Mouse (Mus musculus): ENCODE data around the gene Adgra1. TPM values are rescaled to one million over a fixed set of nuclear protein-coding genes. Genes with fewer than 3 reads are reported as not detected.

Gene Adgra1
- polyA plus RNA-seq, 1 experiment from 2014 or later, result 4.4 TPM

DNA sequence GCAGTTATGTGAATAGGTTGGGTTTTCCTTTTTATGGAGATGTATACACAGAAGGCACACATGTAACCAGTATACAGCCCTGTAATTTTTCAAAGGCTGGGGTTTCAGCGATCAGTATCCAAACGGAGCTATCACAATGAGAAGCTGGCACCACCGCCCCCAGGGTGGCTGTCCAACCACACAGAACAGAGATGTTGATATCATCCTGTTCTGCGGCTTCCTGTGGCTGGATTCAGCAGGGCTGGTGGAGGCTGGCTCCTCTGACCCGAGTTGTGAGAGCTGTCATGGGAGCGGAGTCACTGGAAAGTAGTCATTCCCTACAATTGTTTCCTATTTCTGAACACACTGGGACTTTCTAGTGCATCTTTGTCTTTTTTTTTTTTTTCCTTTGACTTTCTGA lies 71.3 kb downstream of the Adgra1 start:
- 30% methylated on average over 6 of the region's 6 CpGs for WGBS
- H3K27me3 ChIP-seq (ENCODE audit: control insufficient read depth, insufficient read depth, low read length), result no peaks in the 10 kb centered on the region
- H3K27ac ChIP-seq (ENCODE audit: low read depth, low read length), result no peak overlapping the region
- H3K36me3 ChIP-seq (ENCODE audit: control insufficient read depth, insufficient read depth, low read length), result no peaks in the 10 kb centered on the region
- no peaks in the 10 kb centered on the region for H3K9me3 ChIP-seq (ENCODE audit: control insufficient read depth, low read length)
- H3K4me2 ChIP-seq (ENCODE audit: low read depth, low read length, severe bottlenecking), result no peak overlapping the region
- no peaks in the 10 kb centered on the region; the same call in 1 of the 2 replicates for H3K4me1 ChIP-seq (replicated peaks; ENCODE audit: control insufficient read depth, insufficient read depth, low read length)
- H3K4me3 ChIP-seq (ENCODE audit: low read depth, low read length), result no peak overlapping the region
- DNase-seq (ENCODE audit: low spot score) (no peak), ATAC-seq (replicated peaks; ENCODE audit: low FRiP score) (no peak)
- H3K9ac ChIP-seq (ENCODE audit: low read length), result no peak overlapping the region

GRCm38 (mm10) chr7:139905661-139906060 lies 71.7 kb downstream of the Adgra1 start:
- peak; percentile 70 for DNase-seq (ENCODE audit: low spot score)
- peak; percentile 33 for ATAC-seq (replicated peaks; ENCODE audit: low FRiP score)
- no peaks in the 10 kb centered on the region; the same call in 1 of the 2 replicates for H3K4me1 ChIP-seq (replicated peaks; ENCODE audit: control insufficient read depth, insufficient read depth, low read length)
- H3K27me3 ChIP-seq (ENCODE audit: control insufficient read depth, insufficient read depth, low read length), result no peaks in the 10 kb centered on the region
- no peak overlapping the region for H3K4me3 ChIP-seq (ENCODE audit: low read depth, low read length)
- no peak overlapping the region for H3K27ac ChIP-seq (ENCODE audit: low read depth, low read length)
- H3K36me3 ChIP-seq (ENCODE audit: control insufficient read depth, insufficient read depth, low read length), result no peaks in the 10 kb centered on the region
- WGBS, result 10% methylated on average over 6 of the region's 6 CpGs
- no peak overlapping the region for H3K4me2 ChIP-seq (ENCODE audit: low read depth, low read length, severe bottlenecking)
- no peaks in the 10 kb centered on the region for H3K9me3 ChIP-seq (ENCODE audit: control insufficient read depth, low read length)
- H3K9ac ChIP-seq (ENCODE audit: low read length), result no peak overlapping the region

DNA sequence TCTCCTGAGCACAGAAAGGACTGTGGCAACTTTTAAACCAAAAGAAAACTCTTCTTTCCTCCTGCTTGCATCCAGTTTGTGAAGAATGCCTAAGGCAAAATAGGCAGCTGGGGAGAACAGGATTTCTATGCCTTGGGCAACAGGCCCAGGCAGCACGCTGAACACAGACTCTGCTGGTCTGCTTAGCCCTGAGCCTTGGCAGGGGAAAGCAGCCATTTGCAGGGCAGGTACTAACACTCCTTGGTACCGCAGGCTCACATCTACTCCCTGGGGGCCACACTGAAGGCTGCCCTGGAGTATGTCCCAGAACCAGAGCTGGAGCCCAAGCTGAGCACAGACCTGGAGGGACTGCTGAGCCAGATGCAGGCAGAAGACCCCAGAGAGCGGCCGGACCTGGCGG lies 74.2 kb downstream of the Adgra1 start:
- H3K9ac ChIP-seq (ENCODE audit: low read length), result no peak overlapping the region; the same call in 1 of the 2 replicates
- H3K27me3 ChIP-seq (ENCODE audit: control insufficient read depth, insufficient read depth, low read length), result peaks cover 3% of the 10 kb centered on the region; the same call in 1 of the 2 replicates

GRCm38 (mm10) chr7:139909469-139909868 lies 75.5 kb downstream of the Adgra1 start:
- H3K27ac ChIP-seq (ENCODE audit: low read depth, low read length), result no peak overlapping the region
- no peak for DNase-seq (ENCODE audit: low spot score)
- 51% methylated on average over 6 of the region's 6 CpGs for WGBS
- H3K4me3 ChIP-seq (ENCODE audit: low read depth, low read length), result no peak overlapping the region
- no peaks in the 10 kb centered on the region for H3K36me3 ChIP-seq (ENCODE audit: control insufficient read depth, insufficient read depth, low read length)
- H3K4me2 ChIP-seq (ENCODE audit: low read depth, low read length, severe bottlenecking), result no peak overlapping the region
- H3K9me3 ChIP-seq (ENCODE audit: control insufficient read depth, low read length), result no peaks in the 10 kb centered on the region
- H3K9ac ChIP-seq (ENCODE audit: low read length), result no peak overlapping the region
- ATAC-seq (replicated peaks; ENCODE audit: low FRiP score), result no peak
- no peaks in the 10 kb centered on the region; the same call in 1 of the 2 replicates for H3K4me1 ChIP-seq (replicated peaks; ENCODE audit: control insufficient read depth, insufficient read depth, low read length)
- H3K27me3 ChIP-seq (ENCODE audit: control insufficient read depth, insufficient read depth, low read length), result peaks cover 13% of the 10 kb centered on the region

More for the DNA sequence above, 74.2 kb downstream of the Adgra1 start:
- Histone ChIP-seq H3K27ac (ENCODE audit: low read depth, low read length) (no peak overlapping the region), H3K36me3 (ENCODE audit: control insufficient read depth, insufficient read depth, low read length) (no peaks in the 10 kb centered on the region), H3K4me3 (ENCODE audit: low read depth, low read length) (no peak overlapping the region), H3K4me2 (ENCODE audit: low read depth, low read length, severe bottlenecking) (no peak overlapping the region), H3K9me3 (ENCODE audit: control insufficient read depth, low read length) (no peaks in the 10 kb centered on the region), H3K4me1 (replicated peaks; ENCODE audit: control insufficient read depth, insufficient read depth, low read length) (no peaks in the 10 kb centered on the region; the same call in 1 of the 2 replicates)
- DNase-seq (ENCODE audit: low spot score) (no peak), ATAC-seq (replicated peaks; ENCODE audit: low FRiP score) (no peak)
- WGBS, result 66% methylated on average over 5 of the region's 5 CpGs

DNA sequence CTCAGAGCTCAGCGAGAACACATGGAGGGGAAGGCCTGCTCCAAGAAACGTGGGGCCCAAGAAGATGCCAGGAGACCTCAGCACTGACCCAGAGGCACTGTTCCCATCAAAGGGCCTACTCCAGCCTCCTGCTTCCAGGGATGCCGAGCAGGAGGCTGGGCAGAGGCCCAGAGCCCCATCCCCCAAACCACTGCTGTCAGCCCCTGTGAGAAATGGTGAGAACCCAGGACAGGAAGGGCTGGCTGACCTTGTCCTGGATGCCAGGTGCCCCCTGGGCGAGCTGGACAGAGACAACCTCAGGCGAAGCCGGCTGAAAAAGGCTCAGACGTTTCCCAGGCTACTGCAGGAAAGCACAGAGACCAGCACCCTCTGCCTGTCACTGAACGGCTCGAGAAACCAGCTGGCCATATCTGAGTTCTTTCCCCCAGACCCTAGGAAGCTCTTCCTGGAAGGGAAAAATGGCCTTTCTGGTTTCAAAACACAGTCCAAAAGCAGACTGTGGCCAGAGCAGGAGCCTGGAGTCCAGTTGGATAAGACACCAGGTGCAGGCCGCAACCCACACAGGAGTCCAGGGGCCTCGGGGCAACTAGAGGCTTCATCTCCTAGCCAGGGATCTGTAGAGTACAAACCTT lies 76.3 kb downstream of the Adgra1 start:
- no peak overlapping the region for H3K4me3 ChIP-seq (ENCODE audit: low read depth, low read length)
- H3K27ac ChIP-seq (ENCODE audit: low read depth, low read length), result no peak overlapping the region
- H3K27me3 ChIP-seq (ENCODE audit: control insufficient read depth, insufficient read depth, low read length), result peaks cover 21% of the 10 kb centered on the region
- H3K9ac ChIP-seq (ENCODE audit: low read length), result no peak overlapping the region
- H3K4me2 ChIP-seq (ENCODE audit: low read depth, low read length, severe bottlenecking), result no peak overlapping the region
- H3K4me1 ChIP-seq (replicated peaks; ENCODE audit: control insufficient read depth, insufficient read depth, low read length), result peaks cover 4% of the 10 kb centered on the region; the same call in 1 of the 2 replicates
- no peak for DNase-seq (ENCODE audit: low spot score)
- no peaks in the 10 kb centered on the region for H3K36me3 ChIP-seq (ENCODE audit: control insufficient read depth, insufficient read depth, low read length)
- no peak for ATAC-seq (replicated peaks; ENCODE audit: low FRiP score)
- H3K9me3 ChIP-seq (ENCODE audit: control insufficient read depth, low read length), result no peaks in the 10 kb centered on the region
- 57% methylated on average over 11 of the region's 11 CpGs for WGBS

- Histone ChIP-seq H3K4me2 (ENCODE audit: low read depth, low read length, severe bottlenecking) (peak overlapping the region; percentile 57), H3K27ac (ENCODE audit: low read depth, low read length) (no peak overlapping the region), H3K4me1 (replicated peaks; ENCODE audit: control insufficient read depth, insufficient read depth, low read length) (peaks cover 4% of the 10 kb centered on the region; the same call in 1 of the 2 replicates), H3K9ac (ENCODE audit: low read length) (no peak overlapping the region), H3K4me3 (ENCODE audit: low read depth, low read length) (peak overlapping the region; percentile 33), H3K36me3 (ENCODE audit: control insufficient read depth, insufficient read depth, low read length) (no peaks in the 10 kb centered on the region), H3K9me3 (ENCODE audit: control insufficient read depth, low read length) (no peaks in the 10 kb centered on the region), H3K27me3 (ENCODE audit: control insufficient read depth, insufficient read depth, low read length) (peaks cover 27% of the 10 kb centered on the region)
- ATAC-seq (replicated peaks; ENCODE audit: low FRiP score), result peak; percentile 82
- WGBS, result 6% methylated on average over 29 of the region's 29 CpGs
- peak; percentile 63 for DNase-seq (ENCODE audit: low spot score)
Observed at GRCm38 (mm10) chr7:139914141-139915047, 80.4 kb downstream of the Adgra1 start.

DNA sequence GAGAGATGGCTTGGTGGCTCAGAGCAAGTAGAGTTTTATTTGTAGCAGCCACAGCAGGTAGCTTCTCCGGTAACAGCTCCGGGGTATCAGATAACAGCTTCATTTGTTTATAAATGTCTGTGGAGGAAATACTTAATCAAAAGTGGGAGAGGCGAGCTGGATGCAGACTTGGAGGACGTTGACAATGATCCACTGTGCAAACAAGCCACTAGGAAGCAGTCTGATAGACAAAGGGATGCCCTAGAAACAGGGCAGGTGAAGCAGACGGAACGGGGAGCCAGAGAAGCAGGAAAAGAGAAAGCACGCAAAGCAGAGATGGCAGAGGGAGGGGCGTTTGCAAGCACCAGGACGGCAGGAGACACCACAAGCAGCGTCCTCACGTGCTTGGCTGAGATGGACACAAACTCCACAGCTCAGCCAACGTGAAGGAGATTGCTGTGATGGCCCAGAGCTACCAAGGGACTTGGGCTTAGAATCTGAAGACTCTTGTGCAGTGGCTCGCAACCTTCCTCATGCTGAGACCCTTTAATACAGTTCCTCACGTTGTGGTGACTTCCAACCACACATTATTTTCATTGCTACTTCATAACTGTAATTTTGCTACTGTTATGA lies 81.8 kb downstream of the Adgra1 start:
- WGBS, result 8% methylated on average over 14 of the region's 14 CpGs
- H3K4me1 ChIP-seq (replicated peaks; ENCODE audit: control insufficient read depth, insufficient read depth, low read length), result peaks cover 4% of the 10 kb centered on the region; the same call in 1 of the 2 replicates
- peaks cover 27% of the 10 kb centered on the region for H3K27me3 ChIP-seq (ENCODE audit: control insufficient read depth, insufficient read depth, low read length)
- H3K4me3 ChIP-seq (ENCODE audit: low read depth, low read length), result no peak overlapping the region
- no peaks in the 10 kb centered on the region for H3K36me3 ChIP-seq (ENCODE audit: control insufficient read depth, insufficient read depth, low read length)
- H3K4me2 ChIP-seq (ENCODE audit: low read depth, low read length, severe bottlenecking), result no peak overlapping the region
- H3K9ac ChIP-seq (ENCODE audit: low read length), result no peak overlapping the region
- no peaks in the 10 kb centered on the region for H3K9me3 ChIP-seq (ENCODE audit: control insufficient read depth, low read length)
- DNase-seq (ENCODE audit: low spot score) (no peak), ATAC-seq (replicated peaks; ENCODE audit: low FRiP score) (no peak)
- H3K27ac ChIP-seq (ENCODE audit: low read depth, low read length), result no peak overlapping the region

DNA sequence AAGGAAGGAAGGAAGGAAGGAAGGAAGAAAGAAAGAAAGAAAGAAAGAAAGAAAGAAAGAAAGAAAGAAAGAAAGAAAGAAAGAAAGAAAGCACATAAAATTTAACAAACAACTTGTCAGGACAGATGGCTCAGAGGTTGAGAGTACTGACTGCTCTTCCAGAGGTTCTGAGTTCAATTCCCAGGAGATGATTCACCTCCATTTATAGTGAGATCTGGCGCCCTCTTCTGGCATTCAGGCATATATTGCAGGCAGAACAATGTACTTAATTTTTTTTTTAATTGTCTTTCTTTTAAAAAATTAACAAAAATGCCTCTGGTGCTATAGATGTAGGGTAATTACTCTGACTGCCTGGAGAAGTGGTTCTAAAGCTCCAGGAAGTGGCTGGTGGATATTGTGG lies 82.4 kb downstream of the Adgra1 start:
- Histone ChIP-seq H3K36me3 (ENCODE audit: control insufficient read depth, insufficient read depth, low read length) (no peaks in the 10 kb centered on the region), H3K9me3 (ENCODE audit: control insufficient read depth, low read length) (no peaks in the 10 kb centered on the region), H3K4me2 (ENCODE audit: low read depth, low read length, severe bottlenecking) (no peak overlapping the region), H3K9ac (ENCODE audit: low read length) (no peak overlapping the region), H3K4me3 (ENCODE audit: low read depth, low read length) (no peak overlapping the region), H3K4me1 (replicated peaks; ENCODE audit: control insufficient read depth, insufficient read depth, low read length) (peaks cover 4% of the 10 kb centered on the region; the same call in 1 of the 2 replicates), H3K27ac (ENCODE audit: low read depth, low read length) (no peak overlapping the region), H3K27me3 (ENCODE audit: control insufficient read depth, insufficient read depth, low read length) (peaks cover 27% of the 10 kb centered on the region)
- DNase-seq (ENCODE audit: low spot score) (no peak), ATAC-seq (replicated peaks; ENCODE audit: low FRiP score) (no peak)
- WGBS, result 5% methylated on average over 1 of the region's 1 CpGs

Data from forebrain, embryonic 11.5 days (tissue).